Mouse (Mus musculus): ENCODE measurements at regions not wholly inside any gene's neighbourhood (a gene's known extent, or its start where the extent isn't known, plus 50 kb on each side); places are given as distances from the start of the nearest gene placed in this dataset.

- Histone ChIP-seq H3K4me3 (no peak overlapping the region), H3K27me3 (ENCODE audit: poor library complexity, severe bottlenecking) (no peaks in the 10 kb centered on the region), H3K4me1 (peaks cover 9% of the 10 kb centered on the region; the same call in 1 of the 2 replicates), H3K36me3 (replicated peaks) (no peaks in the 10 kb centered on the region), H3K9me3 (no peaks in the 10 kb centered on the region), H3K27ac (no peak overlapping the region)
- WGBS = 73% methylated on average over 7 of the region's 7 CpGs
- no peak for DNase-seq (ENCODE audit: extremely low spot score, low spot score)
Observed at GRCm38 (mm10) chr1:80061632-80062031, 156.6 kb downstream of the Fam124b start.

GRCm38 (mm10) chr1:80045141-80045540 is 173.1 kb downstream of the Fam124b start:
- no peak overlapping the region for H3K4me3 ChIP-seq
- no peak for DNase-seq (ENCODE audit: extremely low spot score, low spot score)
- no peaks in the 10 kb centered on the region for H3K4me1 ChIP-seq
- 88% methylated on average over 10 of the region's 10 CpGs for WGBS
- no peaks in the 10 kb centered on the region for H3K27me3 ChIP-seq (ENCODE audit: poor library complexity, severe bottlenecking)
- no peaks in the 10 kb centered on the region for H3K36me3 ChIP-seq (replicated peaks)
- no peak overlapping the region for H3K27ac ChIP-seq
- no peaks in the 10 kb centered on the region for H3K9me3 ChIP-seq

- DNase-seq (ENCODE audit: extremely low spot score, low spot score) = no peak
- H3K27ac ChIP-seq = no peak overlapping the region
- H3K27me3 ChIP-seq (ENCODE audit: poor library complexity, severe bottlenecking) = no peaks in the 10 kb centered on the region
- H3K4me3 ChIP-seq = no peak overlapping the region
- H3K36me3 ChIP-seq (replicated peaks) = no peaks in the 10 kb centered on the region
- H3K9me3 ChIP-seq = no peaks in the 10 kb centered on the region
- 93% methylated on average over 3 of the region's 3 CpGs for WGBS
- peaks cover 5% of the 10 kb centered on the region; the same call in 1 of the 2 replicates for H3K4me1 ChIP-seq
Observed at GRCm38 (mm10) chr1:80040409-80040808, 177.9 kb downstream of the Fam124b start.

- whole genome bisulfite sequencing = 50% methylated on average over 3 of the region's 3 CpGs
- no peak overlapping the region for H3K4me3 ChIP-seq
- H3K9me3 ChIP-seq = no peaks in the 10 kb centered on the region
- H3K36me3 ChIP-seq (replicated peaks) = no peaks in the 10 kb centered on the region
- peaks cover 5% of the 10 kb centered on the region; the same call in 1 of the 2 replicates for H3K4me1 ChIP-seq
- no peak for DNase-seq (ENCODE audit: extremely low spot score, low spot score)
- H3K27me3 ChIP-seq (ENCODE audit: poor library complexity, severe bottlenecking) = no peaks in the 10 kb centered on the region
- H3K27ac ChIP-seq = no peak overlapping the region
Observed at GRCm38 (mm10) chr1:80039891-80040290, 178.4 kb downstream of the Fam124b start.

GRCm38 (mm10) chr1:80039161-80039560 is 178.2 kb upstream of the Serpine2 start:
- Histone ChIP-seq H3K27ac (no peak overlapping the region), H3K9me3 (no peaks in the 10 kb centered on the region), H3K4me3 (no peak overlapping the region), H3K27me3 (ENCODE audit: poor library complexity, severe bottlenecking) (no peaks in the 10 kb centered on the region), H3K36me3 (replicated peaks) (no peaks in the 10 kb centered on the region), H3K4me1 (peaks cover 5% of the 10 kb centered on the region; the same call in 1 of the 2 replicates)
- 78% methylated on average over 4 of the region's 4 CpGs for WGBS
- no peak for DNase-seq (ENCODE audit: extremely low spot score, low spot score)

- H3K27me3 ChIP-seq (ENCODE audit: poor library complexity, severe bottlenecking) = no peaks in the 10 kb centered on the region
- no peak for DNase-seq (ENCODE audit: extremely low spot score, low spot score)
- no peaks in the 10 kb centered on the region for H3K36me3 ChIP-seq (replicated peaks)
- H3K9me3 ChIP-seq = no peaks in the 10 kb centered on the region
- peaks cover 13% of the 10 kb centered on the region for H3K4me1 ChIP-seq
- no peak overlapping the region for H3K27ac ChIP-seq
- no peak overlapping the region for H3K4me3 ChIP-seq
Observed at GRCm38 (mm10) chr1:80038059-80038458, 177.1 kb upstream of the Serpine2 start.

- H3K9me3 ChIP-seq = no peaks in the 10 kb centered on the region
- 94% methylated on average over 4 of the region's 4 CpGs for WGBS
- no peak overlapping the region for H3K27ac ChIP-seq
- peaks cover 24% of the 10 kb centered on the region for H3K4me1 ChIP-seq
- no peak overlapping the region for H3K4me3 ChIP-seq
- no peaks in the 10 kb centered on the region for H3K27me3 ChIP-seq (ENCODE audit: poor library complexity, severe bottlenecking)
- DNase-seq (ENCODE audit: extremely low spot score, low spot score) = no peak
- H3K36me3 ChIP-seq (replicated peaks) = no peaks in the 10 kb centered on the region
Observed at GRCm38 (mm10) chr1:80036436-80036835, 175.5 kb upstream of the Serpine2 start.

- no peak for DNase-seq (ENCODE audit: extremely low spot score, low spot score)
Observed at GRCm38 (mm10) chr1:80033522-80033921, 172.5 kb upstream of the Serpine2 start.

GRCm38 (mm10) chr1:80033121-80033520 is 172.1 kb upstream of the Serpine2 start:
- 34% methylated on average over 2 of the region's 2 CpGs for WGBS
- H3K27ac ChIP-seq = no peak overlapping the region

More at GRCm38 (mm10) chr1:80033522-80033921, 172.5 kb upstream of the Serpine2 start:
- H3K27ac ChIP-seq = no peak overlapping the region
- H3K9me3 ChIP-seq = no peaks in the 10 kb centered on the region
- H3K4me3 ChIP-seq = no peak overlapping the region
- peaks cover 19% of the 10 kb centered on the region for H3K4me1 ChIP-seq
- H3K27me3 ChIP-seq (ENCODE audit: poor library complexity, severe bottlenecking) = no peaks in the 10 kb centered on the region
- H3K36me3 ChIP-seq (replicated peaks) = no peaks in the 10 kb centered on the region
- WGBS = 59% methylated on average over 6 of the region's 6 CpGs

GRCm38 (mm10) chr1:80032464-80032863 is 171.5 kb upstream of the Serpine2 start:
- DNase-seq (ENCODE audit: extremely low spot score, low spot score) = no peak
- no peak overlapping the region for H3K27ac ChIP-seq
- no peaks in the 10 kb centered on the region for H3K36me3 ChIP-seq (replicated peaks)
- no peaks in the 10 kb centered on the region for H3K27me3 ChIP-seq (ENCODE audit: poor library complexity, severe bottlenecking)
- H3K4me3 ChIP-seq = no peak overlapping the region
- no peaks in the 10 kb centered on the region for H3K9me3 ChIP-seq
- H3K4me1 ChIP-seq = peaks cover 19% of the 10 kb centered on the region

More at GRCm38 (mm10) chr1:80033121-80033520, 172.1 kb upstream of the Serpine2 start:
- H3K27me3 ChIP-seq (ENCODE audit: poor library complexity, severe bottlenecking) = no peaks in the 10 kb centered on the region
- no peak for DNase-seq (ENCODE audit: extremely low spot score, low spot score)
- peaks cover 19% of the 10 kb centered on the region for H3K4me1 ChIP-seq
- no peaks in the 10 kb centered on the region for H3K36me3 ChIP-seq (replicated peaks)
- H3K9me3 ChIP-seq = no peaks in the 10 kb centered on the region
- H3K4me3 ChIP-seq = no peak overlapping the region

- WGBS = 86% methylated on average over 1 of the region's 1 CpGs
- Histone ChIP-seq H3K27ac (peak overlapping the region; percentile 25; the same call in 1 of the 2 replicates), H3K27me3 (ENCODE audit: poor library complexity, severe bottlenecking) (no peaks in the 10 kb centered on the region), H3K36me3 (replicated peaks) (no peaks in the 10 kb centered on the region), H3K4me3 (no peak overlapping the region), H3K9me3 (no peaks in the 10 kb centered on the region), H3K4me1 (peaks cover 19% of the 10 kb centered on the region)
- no peak for DNase-seq (ENCODE audit: extremely low spot score, low spot score)
Observed at GRCm38 (mm10) chr1:80030635-80031034, 169.7 kb upstream of the Serpine2 start.

- DNase-seq (ENCODE audit: extremely low spot score, low spot score) = no peak
Observed at GRCm38 (mm10) chr1:80030224-80030623, 169.2 kb upstream of the Serpine2 start.

GRCm38 (mm10) chr1:80025863-80026616 is 165.1 kb upstream of the Serpine2 start:
- no peak overlapping the region for H3K27ac ChIP-seq

More at GRCm38 (mm10) chr1:80030224-80030623, 169.2 kb upstream of the Serpine2 start:
- Histone ChIP-seq H3K36me3 (replicated peaks) (no peaks in the 10 kb centered on the region), H3K9me3 (no peaks in the 10 kb centered on the region), H3K27ac (no peak overlapping the region), H3K4me1 (peaks cover 19% of the 10 kb centered on the region), H3K4me3 (no peak overlapping the region), H3K27me3 (ENCODE audit: poor library complexity, severe bottlenecking) (no peaks in the 10 kb centered on the region)
- WGBS = 83% methylated on average over 3 of the region's 3 CpGs

More at GRCm38 (mm10) chr1:80025863-80026616, 165.1 kb upstream of the Serpine2 start:
- no peak overlapping the region for H3K4me3 ChIP-seq
- H3K4me1 ChIP-seq = no peaks in the 10 kb centered on the region
- WGBS = 94% methylated on average over 4 of the region's 4 CpGs
- H3K9me3 ChIP-seq = no peaks in the 10 kb centered on the region
- no peak for DNase-seq (ENCODE audit: extremely low spot score, low spot score)
- no peaks in the 10 kb centered on the region for H3K27me3 ChIP-seq (ENCODE audit: poor library complexity, severe bottlenecking)
- H3K36me3 ChIP-seq (replicated peaks) = no peaks in the 10 kb centered on the region
